Mouse (Mus musculus) left cerebral cortex, adult 9 months (tissue): ENCODE data around the gene Itpk1.
"Not testable (repeated sequence)": the region's sequence is repeated elsewhere in the genome, so short reads cannot be mapped to it uniquely, and the experiment has no call there.

Experiments
- DNase-seq, 2 experiments: peaks; one replicate each; pipeline ENCODE4 v3.0.0; 2022; ENCODE audit warnings: low spot score in 2 of 2

Itpk1 gene

DNA sequence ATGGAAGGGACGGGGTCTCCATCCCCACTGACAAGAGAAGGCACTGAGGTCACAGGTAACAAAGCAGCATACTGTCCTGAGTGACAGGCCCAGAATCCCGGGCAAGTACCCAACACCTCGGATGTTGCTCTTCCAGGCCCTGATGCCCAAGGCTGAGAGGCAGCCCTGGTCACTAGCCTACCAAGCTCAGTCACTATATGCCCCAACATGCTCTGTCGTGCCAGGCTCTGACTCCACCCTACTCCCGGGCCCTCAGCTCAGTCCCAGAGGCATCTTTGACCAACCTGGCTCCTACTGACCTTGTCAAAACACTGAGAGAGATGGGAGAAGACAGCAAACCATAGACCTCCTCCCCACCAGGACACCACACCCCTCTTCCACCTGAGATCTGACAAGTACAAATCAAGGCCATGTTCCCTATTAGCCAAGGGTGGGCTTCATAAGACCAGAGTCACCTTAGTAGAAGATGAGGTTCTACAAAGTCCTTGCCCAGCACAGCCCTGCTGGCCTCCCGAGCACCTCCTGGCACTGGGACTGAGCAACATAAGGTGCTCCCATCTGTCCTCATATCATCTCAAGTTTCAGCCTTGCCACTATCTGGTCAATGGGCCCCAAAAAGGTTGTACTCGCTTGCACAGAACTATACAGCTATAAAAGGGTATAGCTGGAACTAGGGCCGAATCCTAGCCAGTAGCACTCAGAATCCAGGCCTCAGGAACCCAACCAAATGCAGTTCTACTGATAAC, 43.7 kb downstream of the Itpk1 start:
- no peak for DNase-seq

DNA sequence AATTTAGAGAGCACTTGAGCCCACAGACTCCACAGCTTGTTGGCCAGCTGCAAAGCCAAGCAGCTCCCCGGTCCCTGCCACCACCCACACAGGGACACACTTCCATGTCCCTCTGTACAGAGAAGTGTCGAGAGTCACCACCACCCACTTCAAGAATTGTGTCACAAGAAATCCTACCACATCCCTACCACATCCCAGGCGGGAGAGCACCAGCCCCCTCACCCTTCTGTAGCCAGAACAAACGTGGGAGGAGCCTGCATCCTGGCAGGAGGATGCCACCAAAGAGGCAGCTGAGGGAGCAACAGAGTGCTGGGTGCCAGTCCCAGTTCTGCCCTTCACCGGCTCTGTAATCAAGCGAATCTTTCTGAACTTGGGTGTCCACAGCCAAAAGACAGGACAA, 51.7 kb downstream of the Itpk1 start:
- DNase-seq = peak; percentile 37 to 74

DNA sequence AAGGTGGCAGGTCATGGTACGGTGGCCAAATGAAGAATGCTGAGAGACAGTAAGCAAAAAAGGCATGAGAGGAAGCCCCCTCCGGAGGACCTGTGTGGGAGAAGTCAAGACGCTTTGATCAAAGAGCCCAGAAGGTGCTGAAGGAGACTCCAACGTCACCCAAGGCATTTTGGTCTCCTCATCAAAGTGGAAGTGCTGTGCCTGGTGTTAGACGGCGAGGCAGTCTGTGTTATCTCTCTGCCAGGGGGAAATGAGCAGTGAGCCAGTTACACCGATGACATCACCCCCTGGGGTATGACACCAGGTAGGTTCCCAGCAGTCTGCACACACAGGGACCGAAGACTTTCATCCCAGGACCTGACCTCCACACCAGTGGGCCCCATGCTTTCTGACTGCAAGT, 52.3 kb downstream of the Itpk1 start:
- DNase-seq = no peak

DNA sequence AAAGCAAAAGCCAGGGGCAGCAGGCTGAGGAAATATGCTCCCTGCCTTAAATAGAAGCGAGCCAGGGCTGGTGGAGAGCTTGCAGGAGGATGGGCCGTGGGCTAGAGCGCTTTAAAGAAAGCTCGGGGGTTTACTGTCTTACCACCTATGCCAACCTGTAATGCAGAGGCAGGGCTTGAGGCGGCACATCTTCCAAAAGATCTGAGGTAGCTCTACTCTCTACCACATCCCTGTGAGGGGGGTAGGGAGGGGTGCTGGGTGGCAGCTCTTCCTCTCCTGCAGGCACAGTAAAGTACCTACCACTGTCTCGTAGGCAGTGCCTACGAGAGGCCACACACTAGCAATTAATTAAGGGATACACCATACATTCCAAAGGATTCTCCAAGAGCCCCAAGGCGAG, 52.9 kb downstream of the Itpk1 start:
- DNase-seq = no peak

DNA sequence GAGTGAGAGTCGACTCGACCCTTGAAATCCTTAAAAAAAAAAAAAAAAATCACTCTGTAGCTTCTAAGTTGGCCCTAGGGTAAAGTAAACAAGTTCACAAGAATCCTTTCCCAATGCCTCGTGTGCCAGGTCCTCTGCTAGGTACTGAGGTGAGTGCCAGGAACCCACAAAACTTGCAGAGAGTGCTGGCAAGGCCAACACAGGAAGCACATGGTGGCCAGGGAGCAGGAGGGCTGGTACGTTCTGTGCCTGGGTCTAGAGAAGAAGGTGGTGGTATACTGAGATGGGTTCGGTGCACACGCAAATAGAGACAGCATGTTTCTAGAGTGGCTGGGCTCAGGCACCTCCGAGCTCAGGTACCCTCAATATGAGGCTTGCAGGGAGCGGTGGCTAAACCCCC, 53.3 kb downstream of the Itpk1 start:
- DNase-seq = no peak

DNA sequence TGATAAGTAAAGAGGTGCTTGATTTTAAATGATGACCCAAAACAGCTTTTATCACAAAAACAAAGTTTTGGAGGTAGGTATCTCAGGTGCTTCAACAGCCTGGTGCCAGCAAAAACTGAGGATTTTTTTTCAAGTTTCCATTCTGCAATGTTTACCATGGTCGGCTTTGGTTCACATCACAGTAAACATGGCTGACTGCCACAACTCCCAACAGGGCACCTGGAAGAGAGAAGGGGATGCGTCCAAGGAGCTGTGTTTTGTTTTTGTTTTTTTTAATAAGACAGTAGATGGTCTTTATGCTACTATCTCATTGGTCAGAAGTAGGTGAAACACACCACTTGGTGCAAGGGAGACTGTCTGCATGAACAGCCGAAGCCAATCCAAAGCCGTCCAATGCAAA, 54.1 kb downstream of the Itpk1 start:
- no peak for DNase-seq

DNA sequence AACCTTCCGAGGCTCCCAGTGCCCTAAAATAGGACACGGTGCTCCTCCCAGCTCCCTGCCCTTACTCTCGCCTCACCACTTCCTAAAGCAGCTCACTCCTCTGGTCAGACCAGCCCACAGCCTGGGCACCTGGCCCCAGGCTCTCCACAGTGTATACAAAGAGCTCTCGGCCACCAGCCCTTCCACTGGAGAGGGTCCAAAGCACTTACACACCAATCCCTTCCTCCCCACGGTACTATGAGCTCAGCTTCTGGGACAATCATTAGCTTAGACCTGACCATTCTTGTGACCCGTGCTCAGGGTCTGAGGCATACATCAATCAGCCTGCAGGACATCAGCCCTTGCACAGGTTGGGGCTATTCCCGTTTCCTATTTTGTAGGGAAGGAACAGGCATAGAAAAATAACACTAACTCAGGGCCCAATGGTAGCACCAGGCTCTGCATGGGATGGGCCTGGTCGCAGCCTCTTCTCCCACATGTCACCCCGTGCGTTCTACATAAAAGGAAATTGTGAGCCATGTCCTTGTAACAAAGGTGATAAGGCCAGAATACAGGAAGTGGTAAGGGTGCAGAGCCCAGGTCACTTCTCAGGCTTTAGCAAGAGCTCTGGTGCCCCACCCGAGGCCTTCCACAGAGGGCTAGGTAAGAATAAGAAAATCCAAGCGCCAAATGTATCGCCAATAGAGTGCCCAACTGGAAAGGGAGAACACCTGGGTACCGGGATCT, 56.7 kb downstream of the Itpk1 start:
- DNase-seq = no peak

DNA sequence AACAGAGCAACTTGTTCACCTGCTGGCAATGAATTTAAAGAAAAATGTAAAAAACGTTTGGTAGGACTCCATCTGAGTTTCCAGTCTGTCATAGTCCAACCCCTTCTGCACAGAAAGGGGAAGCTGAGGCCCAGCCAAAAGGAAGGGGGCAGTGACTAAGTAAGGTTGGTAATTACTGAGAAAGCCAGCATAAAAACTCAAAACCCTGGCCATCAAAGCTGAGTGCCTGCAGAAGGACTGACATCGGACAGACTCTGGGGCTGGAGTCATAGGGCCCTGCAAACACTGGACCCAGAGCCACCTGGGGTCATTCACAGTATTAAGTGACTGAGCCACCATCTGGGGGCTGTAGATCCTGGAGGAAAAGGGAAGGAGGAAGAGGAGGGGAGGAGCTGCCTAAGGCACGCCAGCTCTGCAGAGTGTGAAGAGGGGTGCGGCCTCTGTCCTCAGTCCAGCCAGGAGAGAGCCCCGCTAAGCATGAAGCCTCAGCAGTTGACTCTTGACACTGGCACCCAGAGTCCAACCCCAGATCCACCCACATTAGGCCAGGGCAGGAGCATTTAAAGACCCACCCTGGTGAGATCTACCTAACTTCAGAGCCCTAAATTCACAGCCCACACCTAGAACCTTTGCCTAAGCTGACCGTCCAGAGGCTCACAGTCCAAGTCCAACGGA, 58.0 kb downstream of the Itpk1 start:
- DNase-seq = no peak

DNA sequence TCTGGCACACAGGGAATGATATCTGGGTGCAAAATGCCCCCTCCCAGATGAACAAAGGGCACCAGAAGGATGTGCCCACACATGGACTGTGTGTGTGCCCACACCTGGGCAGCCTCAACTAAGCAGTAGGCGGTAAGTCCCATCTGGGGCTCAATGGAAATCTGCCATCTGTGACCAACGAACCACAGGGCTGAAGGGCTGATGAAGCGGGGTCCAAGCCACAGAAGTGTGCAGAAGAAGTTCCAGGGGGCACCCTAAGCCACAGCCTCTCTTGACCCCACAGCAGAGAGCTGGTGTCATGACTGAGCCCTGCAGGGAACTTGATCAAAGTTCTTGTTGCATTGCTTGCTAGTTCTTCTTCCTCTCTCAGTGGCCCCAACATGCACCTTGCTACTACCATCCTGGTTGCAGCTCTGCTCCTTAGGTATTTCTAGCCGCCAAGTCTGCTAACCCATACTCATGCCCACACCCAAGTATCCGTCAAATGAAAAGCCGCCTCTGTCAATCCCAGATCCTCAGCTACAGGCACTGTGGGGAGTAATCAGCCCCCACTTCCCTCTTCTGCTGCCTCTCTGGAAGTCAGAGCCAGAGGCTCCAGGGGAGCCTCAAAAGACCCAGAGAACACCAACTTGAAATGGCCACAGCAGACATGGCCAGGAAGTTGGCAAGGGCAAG, 58.7 kb downstream of the Itpk1 start:
- DNase-seq = no peak

DNA sequence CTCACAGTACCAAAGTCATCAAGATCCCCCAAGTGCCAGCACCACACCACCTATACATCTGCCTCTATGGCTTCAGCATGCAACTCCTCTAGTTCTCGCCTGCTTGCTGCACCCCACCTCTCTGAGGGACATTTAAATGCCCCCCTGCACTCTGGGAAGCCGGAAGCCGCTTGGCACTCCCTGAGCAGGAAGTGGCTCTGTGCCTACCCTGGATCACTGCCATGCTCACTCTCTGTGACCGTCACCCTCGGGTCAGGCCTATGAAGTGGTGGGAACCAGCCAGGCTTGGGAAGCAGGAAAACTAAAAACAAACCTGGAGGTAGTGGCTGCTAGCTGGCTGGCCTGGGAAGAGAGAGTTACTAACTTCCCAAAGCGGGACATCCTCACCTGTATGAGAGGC, 61.4 kb downstream of the Itpk1 start:
- DNase-seq = no peak

DNA sequence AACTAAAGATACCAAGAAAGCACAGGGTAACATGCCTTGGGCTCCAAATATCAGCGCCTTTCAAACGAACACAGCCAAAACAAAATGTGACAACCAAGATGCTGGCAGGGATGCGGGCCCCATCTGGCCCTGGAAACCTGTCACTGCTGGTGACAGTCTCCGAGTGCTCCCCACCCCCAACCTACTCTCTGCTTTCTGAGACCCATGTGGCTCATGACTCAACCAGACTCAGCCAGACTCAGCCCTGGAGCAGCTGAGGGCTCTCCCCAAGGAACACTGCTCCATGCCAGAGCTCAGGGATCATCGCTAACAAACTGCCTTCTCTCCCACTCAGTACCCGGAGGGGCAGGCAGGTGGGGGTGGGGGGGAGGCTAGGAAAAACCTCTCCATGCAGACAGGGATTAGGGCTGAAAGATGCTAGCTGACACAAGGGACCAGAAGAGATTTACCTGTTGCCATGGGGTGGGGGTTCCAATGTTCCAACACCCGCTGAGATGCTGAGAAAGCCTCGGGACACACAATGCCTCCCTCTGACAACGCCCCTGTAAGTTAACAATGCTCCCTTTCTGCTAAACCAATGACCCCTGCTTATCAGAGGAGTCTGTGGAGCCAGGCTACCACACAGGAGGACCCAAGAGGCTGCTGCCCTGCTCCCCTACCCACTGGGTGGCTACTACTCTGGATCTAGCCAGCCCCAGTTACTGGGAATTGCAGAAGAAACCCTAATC, 64.1 kb downstream of the Itpk1 start:
- peak; percentile 67 to 73 for DNase-seq

DNA sequence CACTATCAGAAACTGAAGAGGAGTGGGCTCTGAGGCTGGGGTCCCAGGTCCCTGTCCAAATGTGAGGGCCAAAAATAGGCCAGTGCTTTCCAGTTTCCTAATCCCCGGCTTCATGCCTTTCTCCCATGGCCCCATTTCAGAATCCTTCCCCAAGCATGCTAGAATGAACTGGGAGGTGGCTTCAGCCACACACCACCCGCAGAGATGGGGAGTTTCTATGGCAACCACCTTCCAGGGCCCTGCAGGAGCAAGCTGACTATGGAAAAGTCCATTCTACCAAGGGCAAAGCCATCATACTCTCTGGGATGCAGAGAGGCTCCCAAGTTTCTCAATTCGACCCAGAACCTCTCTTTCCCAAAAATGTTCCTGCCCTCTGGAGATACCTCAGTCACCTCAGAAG, 65.9 kb downstream of the Itpk1 start:
- DNase-seq = no peak

DNA sequence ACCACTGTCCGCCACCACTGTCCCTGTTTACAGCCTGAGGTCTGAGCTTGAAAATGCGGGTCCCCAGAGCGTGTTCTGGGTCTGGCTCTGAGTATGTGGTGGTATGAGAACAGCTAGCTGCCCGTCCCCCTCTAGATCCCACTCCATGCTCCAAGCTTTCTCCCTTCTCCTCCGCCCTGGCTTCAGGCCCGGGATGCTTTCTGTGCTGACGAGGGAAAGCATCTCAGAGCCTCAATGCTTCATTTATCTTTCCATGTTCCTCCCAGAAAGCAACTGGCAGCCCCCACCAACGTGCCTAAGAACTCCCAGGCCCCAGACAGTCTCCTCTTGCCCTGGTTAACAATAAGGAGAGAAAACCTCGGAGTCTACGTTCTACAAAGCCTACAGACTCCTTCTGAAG, 67.5 kb downstream of the Itpk1 start:
- no peak for DNase-seq

DNA sequence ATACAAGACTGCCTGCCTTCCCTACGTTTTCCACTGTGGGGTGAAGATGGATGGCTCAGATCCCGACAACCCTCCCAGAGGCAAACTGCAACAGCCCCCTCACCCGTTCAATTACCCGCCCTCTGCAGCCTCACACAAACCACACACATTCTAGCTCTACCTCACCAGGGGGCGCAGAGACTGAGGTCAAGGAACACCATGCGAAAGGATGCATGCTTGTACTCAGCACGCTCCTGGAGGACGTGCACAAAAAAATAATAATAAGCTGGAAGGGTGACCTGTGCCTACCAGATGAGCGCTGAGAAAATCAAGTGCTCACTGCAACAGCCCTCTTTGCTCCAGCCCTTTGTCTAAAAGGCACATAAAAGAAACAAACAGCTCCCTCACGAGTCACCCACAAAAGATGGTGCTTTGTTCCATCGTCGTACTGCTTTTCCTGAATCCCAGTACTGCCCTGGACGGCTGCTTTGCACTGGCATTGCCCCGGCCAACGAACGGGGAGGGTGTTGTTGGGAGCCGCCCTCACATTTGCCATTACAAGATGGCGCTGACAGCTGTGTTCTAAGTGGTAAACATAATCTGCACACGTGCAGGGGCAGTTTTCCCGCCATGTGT, 70.2 kb downstream of the Itpk1 start:
- DNase-seq = no peak

DNA sequence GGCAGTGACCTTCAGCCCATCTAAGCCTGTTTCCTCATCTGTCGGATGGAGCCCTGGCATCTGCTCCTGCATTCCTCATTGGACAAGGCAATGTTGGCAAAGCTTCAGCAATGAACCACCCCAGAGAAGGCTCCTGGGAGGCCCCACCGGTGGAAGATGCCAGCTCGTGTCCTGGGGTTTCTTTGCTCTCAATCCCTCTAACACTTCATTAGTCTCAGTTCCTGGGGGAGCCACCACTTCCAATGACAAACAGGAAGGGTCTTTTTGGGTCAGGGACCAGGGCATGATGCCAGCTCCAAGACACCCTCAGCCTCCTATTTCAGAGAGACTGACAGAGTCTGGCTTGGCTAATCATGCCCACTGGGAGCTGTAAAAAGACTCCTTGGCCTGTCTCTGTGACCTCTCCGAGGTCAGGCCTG, 71.6 kb downstream of the Itpk1 start:
- DNase-seq = no peak

DNA sequence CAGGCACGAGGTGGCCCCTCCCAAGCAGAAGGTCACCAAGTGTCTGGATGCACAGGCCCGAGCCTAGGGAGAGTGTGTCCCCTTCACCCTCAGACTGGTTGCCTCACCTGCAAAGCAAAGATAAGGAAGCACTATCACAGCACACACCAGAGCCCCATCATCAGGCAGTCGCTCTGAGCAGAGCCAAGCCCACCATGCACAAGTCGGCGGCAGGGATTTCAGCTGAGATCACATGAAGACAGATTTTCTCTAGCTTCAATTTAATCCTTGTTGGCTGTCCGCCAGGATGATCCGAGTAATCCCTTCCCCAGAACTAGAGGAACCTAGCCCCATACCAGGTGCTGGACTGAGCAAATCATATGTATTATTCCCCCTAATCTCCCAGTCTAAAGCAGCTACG, 73.0 kb downstream of the Itpk1 start:
- no peak for DNase-seq

DNA sequence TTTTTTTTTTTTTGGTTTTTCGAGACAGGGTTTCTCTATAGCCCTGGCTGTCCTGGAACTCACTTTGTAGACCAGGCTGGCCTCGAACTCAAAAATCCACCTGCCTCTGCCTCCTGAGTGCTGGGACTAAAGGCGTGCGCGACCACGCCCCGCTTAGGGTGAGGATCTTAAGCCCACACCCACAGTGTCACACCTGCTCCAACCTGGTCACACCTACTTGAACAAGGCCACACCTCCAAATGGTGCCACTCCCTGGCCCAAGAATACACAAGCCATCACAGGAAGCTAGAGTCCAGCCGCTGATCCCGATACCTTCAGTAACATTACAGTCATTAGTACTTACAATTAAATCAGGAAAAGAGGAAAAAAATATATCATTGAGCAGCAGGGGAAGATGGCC, 74.3 kb downstream of the Itpk1 start:
- DNase-seq = not testable (repeated sequence)

DNA sequence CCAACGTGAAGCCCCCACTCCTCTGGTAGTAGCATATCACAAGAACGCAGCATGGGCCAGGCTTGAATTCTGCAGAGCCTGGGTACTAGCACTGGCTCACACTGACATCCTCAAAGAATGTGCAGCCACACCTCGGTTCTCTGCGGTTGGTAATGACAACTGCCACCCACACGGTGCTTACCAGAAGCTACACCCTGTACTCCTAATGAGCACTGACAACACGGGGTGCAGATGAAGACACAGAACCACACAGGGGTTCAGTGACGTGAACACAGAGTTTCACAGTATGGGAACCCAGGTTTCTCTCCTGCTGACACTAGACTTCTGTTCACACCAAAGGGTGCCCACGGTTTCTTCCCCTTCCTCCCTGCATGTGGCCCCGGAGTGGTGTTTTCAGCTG, 76.5 kb downstream of the Itpk1 start:
- DNase-seq = no peak

DNA sequence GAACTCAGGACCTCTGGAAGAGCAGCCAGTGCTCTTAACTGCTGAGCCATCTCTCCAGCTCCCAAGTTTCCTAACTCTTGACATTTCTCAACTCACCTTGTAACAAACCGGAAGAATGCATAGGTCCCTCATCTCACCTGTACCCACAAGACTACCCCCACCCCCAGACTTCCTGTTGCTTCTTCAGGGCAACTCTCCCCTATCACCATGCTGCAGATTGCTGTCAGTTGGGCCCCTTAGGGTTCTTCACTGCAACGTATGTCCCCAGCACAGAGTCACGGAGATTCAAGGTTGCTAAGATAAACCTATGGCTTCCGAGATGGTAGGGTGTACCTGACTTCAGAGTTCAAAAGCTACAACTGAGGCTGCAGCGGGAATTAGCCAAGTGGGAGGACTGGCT, 77.2 kb downstream of the Itpk1 start:
- no peak for DNase-seq

DNA sequence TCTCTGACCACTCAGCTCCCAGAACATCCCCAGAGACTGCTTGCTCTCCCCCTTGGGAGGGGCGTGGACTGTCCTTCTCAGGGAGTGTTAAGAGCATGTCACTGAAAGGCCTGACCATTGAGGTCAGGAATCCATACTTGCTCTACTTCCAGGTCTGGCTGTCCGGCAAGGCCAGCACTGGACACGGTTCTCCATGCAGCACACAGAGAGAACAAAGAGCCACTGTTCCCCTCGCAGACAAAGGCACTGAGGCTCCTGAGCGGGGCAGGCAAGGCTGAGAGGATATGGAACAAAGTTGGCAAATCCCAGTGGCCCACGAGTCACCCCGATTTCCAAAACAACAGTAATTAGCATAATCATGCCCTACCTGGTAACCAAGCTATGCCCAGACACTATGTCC, 77.9 kb downstream of the Itpk1 start:
- DNase-seq = peak in 1 of 2 experiments; percentile 39

DNA sequence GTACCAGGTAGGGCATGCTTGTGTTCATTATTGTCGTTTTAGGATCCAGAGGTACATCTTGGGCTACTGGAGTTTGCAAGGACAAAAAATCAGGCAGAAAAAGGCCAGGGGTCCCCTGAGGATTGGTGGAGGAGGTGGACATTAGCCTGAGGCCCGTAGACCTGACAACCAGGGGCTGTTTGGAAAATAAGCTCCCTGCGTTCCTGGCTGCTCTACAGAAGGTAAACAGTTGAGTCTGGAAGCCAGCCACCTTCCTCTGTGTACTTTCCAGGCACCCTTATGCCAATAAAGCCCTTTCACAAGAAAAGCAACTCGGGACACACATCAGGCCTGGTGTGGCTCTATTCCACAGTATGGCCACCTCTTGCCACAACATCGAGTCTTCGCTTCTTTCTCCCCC, 79.0 kb downstream of the Itpk1 start:
- DNase-seq = no peak
